Mouse (Mus musculus) urinary bladder, postnatal 14 days (tissue): ENCODE measurements around the gene Mapk8ip1.
"Not testable (repeated sequence)": the region's sequence is repeated elsewhere in the genome, so short reads cannot be mapped to it uniquely, and the experiment has no call there.

Source experiments
- DNase-seq: peaks from one replicate; pipeline ENCODE4 v3.0.0; 2021; ENCODE audit warnings: low spot score

The Mapk8ip1 gene

GRCm38 (mm10) chr2:92424462-92425308, 23.6 kb upstream of the Mapk8ip1 start:
- no peak for DNase-seq

GRCm38 (mm10) chr2:92423702-92424461, 22.8 kb upstream of the Mapk8ip1 start:
- peak; percentile 92 for DNase-seq

DNA sequence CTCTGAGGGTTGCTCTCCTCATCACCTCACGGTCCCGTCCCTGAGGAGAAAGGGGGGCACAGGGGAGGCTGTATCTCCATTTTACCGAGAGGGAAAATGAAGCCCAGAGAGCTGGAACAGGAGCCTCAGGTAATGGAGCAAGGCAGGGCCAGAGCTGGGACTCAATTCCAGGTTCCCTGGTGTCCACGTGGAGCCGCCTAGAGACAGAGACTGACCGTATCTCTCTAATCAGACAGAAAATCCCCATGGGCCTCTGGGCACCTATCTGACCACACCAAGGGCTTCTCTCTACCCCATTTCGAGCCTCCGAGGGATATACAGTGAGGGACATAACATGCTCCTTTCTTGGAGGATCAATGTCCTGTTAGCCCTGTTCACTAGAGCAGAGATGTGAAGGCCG, 22.1 kb upstream of the Mapk8ip1 start:
- DNase-seq = no peak

- no peak for DNase-seq
These were observed 21.5 kb upstream of the Mapk8ip1 start for GRCm38 (mm10) chr2:92422388-92423135.

DNA sequence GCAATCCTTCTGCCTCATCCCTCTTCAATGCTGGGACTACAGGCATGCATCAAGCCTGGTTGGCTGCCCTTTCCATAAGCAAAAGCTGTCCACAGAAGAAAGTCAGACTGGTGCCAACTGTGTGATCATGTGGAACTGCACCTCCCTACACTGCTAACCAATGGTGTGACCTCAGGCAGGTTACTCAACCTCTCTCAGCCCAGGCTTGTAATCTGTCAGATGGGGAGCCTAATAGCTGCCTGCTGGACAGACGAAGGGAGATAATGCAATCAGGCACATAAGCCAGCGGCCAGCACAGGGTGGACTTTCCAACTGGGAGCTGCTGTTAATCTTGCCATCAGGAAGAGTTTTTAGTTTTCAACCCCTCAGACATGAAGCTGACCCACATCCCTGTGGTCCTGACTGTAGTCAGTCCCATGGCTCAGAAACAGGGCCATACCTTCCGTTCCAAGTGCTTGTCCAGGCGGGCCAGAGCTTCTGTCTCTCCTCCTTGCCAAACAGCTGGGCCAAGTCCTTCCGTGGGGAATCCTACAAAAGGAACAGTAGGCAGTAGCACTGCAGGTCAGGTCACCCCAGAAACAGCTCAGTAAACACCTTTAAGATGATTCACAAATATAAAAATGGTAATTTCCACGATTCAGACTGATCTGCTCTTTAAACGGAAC, 20.8 kb upstream of the Mapk8ip1 start:
- DNase-seq = no peak

GRCm38 (mm10) chr2:92411705-92412104, 10.6 kb upstream of the Mapk8ip1 start:
- no peak for DNase-seq

DNA sequence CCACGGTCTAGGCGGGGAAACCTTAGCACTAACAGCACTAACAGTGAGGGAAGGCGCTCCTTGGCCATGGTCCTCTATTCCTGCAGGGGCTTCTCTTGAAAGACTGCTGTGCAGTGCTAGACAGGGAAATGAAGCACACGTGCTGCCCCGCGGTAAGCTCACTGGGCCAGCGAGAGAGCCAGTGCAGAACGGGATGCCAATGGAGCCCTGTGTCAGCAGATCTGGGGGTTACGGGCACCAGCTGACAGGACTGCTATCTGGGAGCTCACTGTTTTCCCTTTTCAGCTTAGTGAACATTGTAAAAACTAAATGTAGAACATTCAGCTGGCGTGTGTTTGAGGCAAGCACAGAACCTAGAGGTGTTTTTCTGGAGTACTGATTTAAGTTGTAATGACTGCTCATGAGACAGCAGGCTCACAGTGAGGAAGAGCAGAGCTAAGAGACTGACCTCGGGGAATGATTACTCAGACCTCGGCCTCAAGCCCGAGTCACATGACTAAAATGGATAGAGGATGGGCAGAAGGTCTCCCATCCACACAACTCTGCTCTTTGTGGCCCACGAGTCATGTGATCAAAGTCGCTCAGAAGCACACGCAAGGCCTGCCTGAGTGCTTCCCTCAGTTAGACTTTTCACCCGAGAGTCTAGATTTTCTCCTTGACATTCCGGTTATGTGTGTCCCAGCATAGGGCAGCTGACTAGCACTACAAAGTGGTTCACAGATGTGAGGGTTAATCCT, 7.4 kb upstream of the Mapk8ip1 start:
- DNase-seq = no peak

DNA sequence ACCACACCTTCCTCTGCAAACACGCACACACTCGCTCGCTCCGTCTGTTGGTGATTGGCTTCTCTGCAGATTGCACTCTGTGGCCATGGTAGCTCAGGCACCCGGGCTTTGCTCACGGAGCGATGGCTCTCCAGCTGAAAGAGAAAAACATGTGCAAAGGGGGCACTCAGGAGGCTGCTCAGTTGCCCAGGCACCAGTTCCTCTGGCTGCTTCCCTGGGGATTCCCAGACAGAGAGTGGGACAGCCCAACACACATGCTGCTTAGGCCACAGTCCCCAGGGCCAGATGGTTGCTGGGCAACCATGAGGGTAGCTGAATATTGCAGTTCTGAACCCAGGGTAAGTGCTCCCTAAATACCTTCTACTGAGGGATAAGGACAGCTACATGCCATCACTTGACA, 4.6 kb upstream of the Mapk8ip1 start:
- no peak for DNase-seq

DNA sequence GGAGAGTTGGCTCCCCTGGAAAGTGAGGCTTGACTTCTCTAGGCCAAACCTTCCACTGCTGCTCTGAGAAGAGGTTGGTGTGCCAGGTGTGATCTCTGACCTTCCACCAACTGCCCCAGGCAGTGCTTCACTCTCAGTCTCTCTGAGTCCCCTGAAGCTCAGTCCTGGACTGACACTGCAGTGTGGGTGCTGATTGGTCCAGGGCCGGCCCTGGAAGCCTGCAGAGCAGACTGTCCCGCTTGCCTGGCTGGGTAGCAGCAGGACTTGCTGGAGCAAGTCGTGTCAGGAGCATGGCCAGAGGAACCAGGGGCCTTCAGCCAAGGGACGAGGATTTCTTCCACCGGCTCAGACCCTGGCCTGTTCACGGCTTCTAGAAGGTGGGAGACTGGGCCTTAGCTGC, 3.7 kb upstream of the Mapk8ip1 start:
- no peak for DNase-seq

DNA sequence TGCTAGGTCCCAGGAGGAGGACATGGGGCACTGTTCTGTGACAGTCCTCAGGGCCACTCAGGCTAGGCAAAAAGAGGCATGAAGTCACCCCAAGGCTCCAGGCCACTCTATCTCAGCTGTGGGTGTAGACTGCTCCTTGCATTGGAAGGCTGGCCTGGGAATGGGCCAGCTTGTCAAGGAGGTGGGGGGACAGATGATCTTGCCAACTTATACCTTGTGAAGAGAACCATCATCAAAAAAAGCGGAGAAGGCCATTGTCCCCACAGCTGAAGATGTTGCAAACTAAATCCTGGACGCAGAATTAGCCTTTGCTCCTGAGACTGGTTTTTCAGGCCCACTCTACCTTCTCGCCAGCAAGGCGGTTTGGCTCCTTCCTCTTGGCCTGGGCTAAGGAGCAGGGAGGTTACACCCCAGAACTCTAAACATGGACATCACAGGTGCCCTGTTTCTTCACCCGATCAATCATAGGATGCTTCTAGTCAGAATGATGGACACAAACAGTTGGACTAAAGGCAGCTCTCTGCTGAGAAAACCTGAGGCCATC, 2.8 kb upstream of the Mapk8ip1 start:
- no peak for DNase-seq

DNA sequence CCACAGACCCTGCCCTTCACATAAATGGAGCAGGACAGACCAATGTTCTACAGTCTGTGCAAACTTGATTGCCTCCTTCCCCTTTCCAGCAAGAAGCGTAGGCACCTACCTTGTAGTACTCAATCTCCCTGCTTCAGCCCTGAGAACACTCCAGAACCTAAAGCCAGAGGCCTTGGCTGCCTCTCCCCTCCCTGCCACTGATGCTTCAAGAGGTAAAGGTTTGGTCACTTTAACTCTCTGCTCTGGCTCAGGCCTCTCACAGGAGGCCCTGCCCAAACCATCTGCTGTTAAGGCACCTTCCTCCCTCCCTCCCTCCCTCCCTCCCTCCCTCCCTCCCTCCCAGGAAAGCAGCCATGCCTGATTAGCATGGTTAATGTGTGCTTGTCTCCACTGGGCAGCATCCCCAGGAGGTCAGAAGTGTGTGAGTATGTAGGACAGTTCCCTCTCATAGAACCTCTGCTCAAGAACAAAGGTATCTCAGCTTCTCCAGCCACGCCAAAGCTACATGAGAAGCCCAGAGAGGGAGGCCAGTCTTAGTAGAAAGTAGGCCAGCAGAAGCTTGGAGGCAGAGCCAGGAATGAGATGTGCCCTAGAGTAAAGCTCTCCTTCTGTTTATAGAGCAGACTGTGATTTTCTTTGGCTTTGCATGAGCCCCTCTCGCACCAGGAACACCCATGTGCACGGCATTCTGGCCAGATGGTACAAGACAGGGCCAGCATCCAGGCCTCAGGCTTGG, 1.7 kb upstream of the Mapk8ip1 start:
- DNase-seq = no peak

DNA sequence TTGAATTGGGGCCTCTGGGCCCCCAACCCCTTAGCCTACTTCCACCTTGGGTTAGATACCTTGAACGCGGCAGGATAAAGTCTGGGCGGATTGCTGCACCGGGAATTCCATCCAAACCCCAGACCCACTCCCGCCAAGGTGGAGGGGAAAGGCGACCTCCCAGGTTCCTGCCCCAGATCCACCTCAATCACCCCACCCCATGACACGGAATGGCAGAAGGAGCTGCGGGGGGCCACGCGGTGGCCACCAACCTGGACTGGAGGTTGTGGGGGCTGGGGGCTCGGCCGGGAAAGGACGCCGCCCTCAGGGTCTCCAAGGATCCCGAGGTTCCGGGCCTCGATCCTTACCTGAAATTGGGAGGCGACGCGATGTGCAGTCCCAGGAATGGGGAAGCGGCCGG, 381 bp downstream of the Mapk8ip1 start:
- DNase-seq = no peak

DNA sequence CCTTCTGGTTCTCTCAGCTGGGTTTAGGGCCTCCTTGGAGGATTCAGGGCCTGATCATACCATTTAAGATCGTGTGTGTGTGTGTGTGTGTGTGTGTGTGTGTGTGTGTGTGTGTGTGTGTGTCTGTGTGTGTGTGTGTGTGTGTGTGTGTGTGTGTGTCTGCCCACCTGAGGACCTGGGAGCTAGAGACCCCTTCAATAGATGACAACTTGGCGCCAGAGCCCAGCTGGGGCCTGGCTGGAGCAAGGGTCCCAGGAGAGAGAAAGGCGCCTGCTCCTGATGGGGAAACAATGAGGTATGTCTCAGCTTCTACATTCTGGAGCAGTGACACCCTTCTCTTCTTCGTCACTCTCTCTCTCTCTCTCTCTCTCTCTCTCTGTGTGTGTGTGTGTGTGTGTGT, 1.2 kb downstream of the Mapk8ip1 start:
- not testable (repeated sequence) for DNase-seq

- DNase-seq = no peak
These were observed 3.6 kb downstream of the Mapk8ip1 start for GRCm38 (mm10) chr2:92397436-92397835.

DNA sequence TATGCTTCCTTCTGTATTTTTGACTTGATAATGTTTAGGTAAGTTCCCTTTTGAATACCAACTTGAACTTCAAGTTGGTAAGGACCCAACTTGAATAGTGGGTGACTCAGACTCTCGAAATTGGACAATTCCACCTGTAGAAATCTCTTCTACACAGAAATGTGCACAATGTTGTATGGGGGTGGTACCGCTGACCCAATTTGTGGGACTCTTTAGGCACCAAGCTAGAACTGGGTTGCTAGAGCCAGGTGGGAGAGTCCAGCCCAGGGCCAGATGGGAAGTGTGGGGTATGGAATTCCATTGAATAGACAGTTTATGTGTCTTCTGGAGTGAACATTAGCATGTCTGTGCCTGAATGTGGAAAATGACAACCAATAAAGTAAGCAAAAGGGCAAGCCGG, 5.5 kb downstream of the Mapk8ip1 start:
- no peak for DNase-seq

GRCm38 (mm10) chr2:92392318-92393264, 8.5 kb downstream of the Mapk8ip1 start:
- DNase-seq = no peak

DNA sequence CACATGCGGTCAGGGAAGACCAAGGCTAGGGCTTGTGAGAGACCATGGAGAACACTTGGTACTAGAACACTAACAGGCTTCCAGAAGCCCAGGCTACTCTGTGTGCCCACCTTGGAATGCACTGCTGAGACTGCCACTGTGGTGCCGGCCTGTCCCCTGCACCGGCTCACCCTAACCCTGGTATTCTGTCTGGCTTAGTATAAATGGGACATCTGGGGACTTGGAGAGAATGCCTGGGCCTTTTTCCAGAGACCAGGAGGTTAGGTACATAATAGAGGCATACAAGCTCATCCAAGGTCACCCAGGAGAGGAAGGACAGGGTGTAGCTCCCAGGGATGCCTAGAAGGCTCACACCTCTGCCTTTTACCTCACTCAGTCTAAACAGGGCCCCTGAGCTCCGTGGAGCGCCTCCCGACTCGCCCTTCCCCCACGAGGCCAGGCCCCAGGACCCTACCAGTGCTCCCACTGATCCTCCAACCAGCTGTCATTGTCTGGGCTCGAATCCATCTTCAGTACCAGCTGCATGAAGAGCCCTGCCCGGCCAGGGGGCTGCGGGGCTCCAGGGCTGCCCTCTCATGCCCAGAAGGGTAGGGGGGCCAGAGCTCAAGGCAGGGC, 9.3 kb downstream of the Mapk8ip1 start:
- no peak for DNase-seq

DNA sequence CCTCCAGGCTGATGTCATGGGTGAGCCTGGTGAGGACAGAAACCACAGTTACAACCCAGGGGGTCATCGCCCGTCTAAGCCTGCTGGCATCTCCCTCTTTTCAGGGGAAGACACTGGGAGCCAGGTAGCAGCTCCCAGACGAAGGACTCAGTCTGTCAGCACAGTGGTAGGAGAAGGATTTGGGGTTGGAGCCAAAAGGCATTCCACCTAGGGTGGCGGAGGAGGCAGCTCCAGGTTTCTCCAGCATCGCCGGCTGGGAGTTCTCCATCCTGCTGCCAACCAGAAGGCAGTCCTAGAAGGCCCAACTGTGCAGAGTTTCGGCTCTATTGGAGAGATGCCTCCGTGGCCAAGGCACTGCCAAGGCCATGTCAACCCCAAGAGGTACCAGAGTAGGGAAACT, 9.9 kb downstream of the Mapk8ip1 start:
- DNase-seq = no peak
